Comparison of ENCODE assay signal across 9 mouse cellular contexts in the genomic region with DNA sequence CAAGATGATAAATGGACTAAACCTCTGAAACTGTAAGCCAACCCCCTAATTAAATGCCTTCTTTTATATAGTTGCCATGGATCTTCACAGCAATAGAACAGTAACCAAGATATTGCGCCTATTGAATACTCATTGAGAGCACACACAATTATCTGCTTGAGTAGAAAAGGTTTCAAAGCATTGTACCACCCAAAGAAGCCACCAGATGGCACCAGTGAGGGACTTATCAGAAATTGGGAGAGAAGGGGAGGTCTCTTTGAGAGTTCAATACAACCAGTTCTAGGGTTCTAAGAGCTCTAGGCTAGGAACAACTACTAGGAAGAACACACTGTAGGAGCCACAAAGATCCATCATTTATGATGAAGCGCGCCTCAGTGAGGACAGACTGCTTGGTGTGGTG.
DNase-seq lines count a peak whose midpoint lies in the region; TF ChIP-seq lines count a peak whose summit lies in the region.
"Had no signal": no experiment of that assay in that cellular context is flagged by ENCODE, and none has a peak within 500 bp of the region (broad histone marks: within the 10 kb centered on the region; RNA-seq: fewer than 3 reads in every experiment).

No protein-coding gene starts in this region.

- no peak for TF ChIP-seq CTCF in kidney, adult 2 months (conservative IDR thresholded peaks at IDR 0.05; ENCODE audit: insufficient read depth, insufficient read length, low read depth, low read length)
- TF ChIP-seq CTCF in brain, embryonic 14.5 days (IDR thresholded peaks at IDR 0.05; ENCODE audit: borderline replicate concordance, extremely low read depth, insufficient read depth, insufficient read length), result 0 out of 2 replicates have a peak, but pooled peaks have one; percentile 12

- H3K4me1 ChIP-seq in kidney, adult 2 months (ENCODE audit: control insufficient read depth, insufficient read depth, low read length), result no peaks in the 10 kb centered on the region
- H3K4me1 ChIP-seq: heart, embryonic 12.5 days had no signal

- H3K4me3 ChIP-seq in kidney, adult 2 months (ENCODE audit: insufficient read depth, low read depth, low read length), result no peak overlapping the region
- H3K4me3 ChIP-seq: heart, embryonic 12.5 days had no signal

- peak; percentile 5 for DNase-seq in kidney, adult 18-20 months
- no peak for DNase-seq in kidney, adult 2 months
- DNase-seq in thymus, postnatal 14 days, result peak; percentile 4
- DNase-seq in thymus, postnatal 0 days (ENCODE audit: low spot score), result no peak
- DNase-seq in brain, embryonic 14.5 days (ENCODE audit: low read depth), result no peak
- DNase-seq in right cerebral cortex, postnatal 4 days, result no peak
- no peak for DNase-seq in urinary bladder, postnatal 36 days (ENCODE audit: low spot score in 2 of 2)
- DNase-seq: lung, adult 18-20 months had no signal

- H3K27ac ChIP-seq in kidney, adult 2 months (ENCODE audit: insufficient read depth, low read depth, low read length), result no peak overlapping the region

- WGBS in kidney, adult 2 months, result 98% methylated on average over 3 of the region's 3 CpGs

- no peak for TF ChIP-seq POLR2A in kidney, adult 2 months (IDR thresholded peaks at IDR 0.05; ENCODE audit: low read depth, low read length)
- no peak for TF ChIP-seq POLR2A in brain, embryonic 14.5 days (IDR thresholded peaks at IDR 0.05; ENCODE audit: borderline replicate concordance, extremely low read depth, insufficient read depth, insufficient read length, poor library complexity, severe bottlenecking)

- no peaks in the 10 kb centered on the region for H3K36me3 ChIP-seq in kidney, adult 2 months (ENCODE audit: control insufficient read depth, insufficient read depth, low read length)
- H3K36me3 ChIP-seq: heart, embryonic 12.5 days had no signal

- no peaks in the 10 kb centered on the region for H3K27me3 ChIP-seq in kidney, adult 2 months (replicated peaks; ENCODE audit: control insufficient read depth, insufficient read depth, low read length)
- H3K27me3 ChIP-seq: heart, embryonic 12.5 days had no signal

Comparison
In these comparisons a context has a peak if more than half of its experiments do, and no peak if none do; other contexts are left out.
1. DNase-seq: peak in kidney, adult 18-20 months (single experiment) and thymus, postnatal 14 days (single experiment); none in kidney, adult 2 months (single experiment), thymus, postnatal 0 days (single experiment), brain, embryonic 14.5 days (single experiment), right cerebral cortex, postnatal 4 days (single experiment) and urinary bladder, postnatal 36 days (0 of 2).